Mouse (Mus musculus) bone marrow, adult 2 months (tissue): Measurements from ENCODE around the gene Rhox1.
"Not testable (repeated sequence)": the region's sequence is repeated elsewhere in the genome, so short reads cannot be mapped to it uniquely, and the experiment has no call there.

Experiments used
- CTCF ChIP-seq: fragments of 200-500 bp; IDR thresholded peaks from 2 replicates; pipeline ENCODE4 v1.5.1; 2011; ENCODE audit warnings: low read length, control low read depth; ENCODE audit not compliant: control insufficient read depth, insufficient read depth
- POLR2A ChIP-seq: fragments of 200-500 bp; IDR thresholded peaks from 2 replicates; pipeline ENCODE4 v1.6.1; 2011; ENCODE audit warnings: low read depth, mild to moderate bottlenecking, control low read depth, low read length, borderline replicate concordance; ENCODE audit not compliant: control insufficient read depth

DNA sequence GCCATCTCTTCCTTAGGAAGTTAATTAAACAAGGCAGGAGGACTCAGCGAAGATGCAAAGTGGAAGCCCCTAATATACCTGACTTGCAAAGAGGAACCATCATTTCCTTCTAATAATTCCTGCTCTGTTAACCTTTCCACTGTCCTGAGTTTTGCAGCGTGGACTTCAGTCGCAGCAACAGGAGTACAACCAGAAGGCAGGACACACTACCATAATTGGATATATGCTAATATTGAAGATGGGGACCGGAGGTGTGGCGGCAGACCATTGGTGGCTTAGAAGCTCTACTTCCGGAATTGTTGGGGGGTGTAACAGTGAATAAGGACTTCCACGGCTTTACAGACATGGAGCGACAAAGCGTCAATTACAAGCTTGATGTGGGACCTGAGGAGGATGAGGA lies 22.6 kb upstream of the Rhox1 start, which contains the start of gene Rhox2a:
- TF ChIP-seq CTCF, POLR2A: not testable (repeated sequence)
